Mouse (Mus musculus): ENCODE results near the gene Kcnk6.

Gene Kcnk6

DNA sequence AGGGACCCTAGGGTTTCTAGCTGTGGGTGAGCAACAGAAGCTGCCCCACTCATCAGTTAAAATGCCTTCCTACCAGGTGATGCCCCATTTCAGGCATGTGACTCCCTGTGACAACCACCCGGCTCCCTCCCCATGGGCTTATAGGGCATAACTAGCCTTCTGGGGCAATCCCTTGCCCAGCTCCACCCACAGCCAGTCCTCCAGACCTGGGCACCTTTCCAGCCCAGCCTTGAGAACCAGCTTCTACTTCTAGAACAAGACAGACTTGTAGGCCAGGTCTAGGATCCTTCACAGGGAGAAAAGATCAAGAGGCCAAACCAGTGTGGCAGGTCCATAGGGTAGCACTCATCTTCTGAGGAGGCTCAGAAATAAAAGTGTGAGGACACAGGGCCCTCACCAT, 25.1 kb upstream of the Kcnk6 start:
- no peak for TF ChIP-seq GATA4 (IDR thresholded peaks at IDR 0.05; ENCODE audit: insufficient replicate concordance, low read length)

- no peak for TF ChIP-seq GATA4 (IDR thresholded peaks at IDR 0.05; ENCODE audit: insufficient replicate concordance, low read length)
These were observed 23.6 kb upstream of the Kcnk6 start for GRCm38 (mm10) chr7:29255875-29256274.

GRCm38 (mm10) chr7:29253842-29254241, 21.5 kb upstream of the Kcnk6 start:
- TF ChIP-seq GATA4 (IDR thresholded peaks at IDR 0.05; ENCODE audit: insufficient replicate concordance, low read length): peak; percentile 98

GRCm38 (mm10) chr7:29251166-29251565, 18.9 kb upstream of the Kcnk6 start:
- no peak for TF ChIP-seq GATA4 (IDR thresholded peaks at IDR 0.05; ENCODE audit: insufficient replicate concordance, low read length)

DNA sequence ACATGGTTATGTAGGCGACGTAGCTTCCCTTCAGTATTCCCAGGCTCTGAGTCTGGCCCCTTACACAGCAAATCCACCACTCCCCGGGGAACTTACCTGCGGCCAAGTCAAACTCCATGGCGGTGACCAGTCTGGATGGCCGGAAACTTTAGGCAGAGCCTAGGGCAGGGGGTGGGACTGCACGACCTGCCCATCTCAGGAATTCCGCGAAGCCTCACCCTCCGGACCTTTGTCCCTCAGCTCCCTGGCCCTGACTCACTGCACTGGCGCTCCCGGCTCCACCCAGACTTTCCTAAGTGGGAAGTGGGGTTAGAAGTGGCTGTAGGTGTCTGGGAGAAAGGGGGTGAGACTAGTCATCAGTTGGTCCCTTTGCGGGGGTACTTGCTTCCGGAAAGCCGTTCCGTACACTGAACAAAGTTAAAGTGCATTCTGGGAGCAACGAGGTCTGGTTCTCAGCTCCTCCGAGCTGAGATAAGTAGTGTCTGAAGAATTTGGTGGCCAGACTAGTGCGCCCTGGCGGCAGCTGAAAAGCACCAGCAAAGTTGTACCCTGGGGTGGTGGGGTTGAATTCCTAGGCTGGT, 16.0 kb upstream of the Kcnk6 start, which contains the start of gene 2200002D01Rik:
Gene 2200002D01Rik (minus strand): TSS at position 206 of the 581 bp plus-strand sequence.
- no peak; the same call in 1 of the 2 replicates for TF ChIP-seq GATA4 (IDR thresholded peaks at IDR 0.05; ENCODE audit: insufficient replicate concordance, low read length)

- no peak for TF ChIP-seq GATA4 (IDR thresholded peaks at IDR 0.05; ENCODE audit: insufficient replicate concordance, low read length)
These were observed 15.4 kb upstream of the Kcnk6 start for GRCm38 (mm10) chr7:29247706-29248105.

GRCm38 (mm10) chr7:29247314-29247700, 15.0 kb upstream of the Kcnk6 start:
- no peak for TF ChIP-seq GATA4 (IDR thresholded peaks at IDR 0.05; ENCODE audit: insufficient replicate concordance, low read length)

DNA sequence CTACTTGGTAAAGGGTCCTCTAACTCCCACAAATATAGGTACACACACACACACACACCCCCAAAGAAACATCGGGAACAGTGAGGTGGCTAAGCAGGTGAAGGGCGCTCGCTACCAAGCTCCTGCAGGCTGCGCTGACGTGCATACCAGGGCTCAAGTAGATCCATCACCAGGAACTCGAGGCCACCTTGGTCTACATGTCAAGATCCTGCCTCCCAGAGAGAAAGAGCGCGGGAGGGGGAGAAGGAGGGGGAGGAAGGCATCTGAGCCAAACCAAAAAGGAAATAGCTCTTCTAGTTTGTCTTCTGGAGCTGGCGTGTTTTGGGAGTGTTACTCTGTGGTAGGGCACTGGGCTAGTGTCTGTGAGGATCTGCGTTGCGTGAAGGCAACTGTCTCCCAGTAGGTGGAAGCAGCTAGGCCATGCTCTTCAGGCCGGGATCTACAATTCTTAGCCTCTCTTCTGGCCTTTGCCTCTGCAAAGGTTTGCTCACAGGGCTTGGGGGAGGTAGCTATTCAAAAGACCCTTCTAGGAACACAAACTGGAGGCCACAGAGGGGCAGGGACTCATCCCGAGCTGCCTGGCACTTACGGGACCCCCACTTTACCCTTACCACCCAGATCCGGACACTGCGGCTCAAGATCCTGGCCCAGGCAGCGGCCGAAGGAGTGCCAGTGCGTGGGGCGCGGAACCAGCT, 14.5 kb upstream of the Kcnk6 start:
- TF ChIP-seq GATA4 (IDR thresholded peaks at IDR 0.05; ENCODE audit: insufficient replicate concordance, low read length): no peak

GRCm38 (mm10) chr7:29246015-29246414, 13.7 kb upstream of the Kcnk6 start:
- no peak for TF ChIP-seq GATA4 (IDR thresholded peaks at IDR 0.05; ENCODE audit: insufficient replicate concordance, low read length)

- TF ChIP-seq GATA4 (IDR thresholded peaks at IDR 0.05; ENCODE audit: insufficient replicate concordance, low read length): no peak
These were observed 12.6 kb upstream of the Kcnk6 start for GRCm38 (mm10) chr7:29244732-29245416.

DNA sequence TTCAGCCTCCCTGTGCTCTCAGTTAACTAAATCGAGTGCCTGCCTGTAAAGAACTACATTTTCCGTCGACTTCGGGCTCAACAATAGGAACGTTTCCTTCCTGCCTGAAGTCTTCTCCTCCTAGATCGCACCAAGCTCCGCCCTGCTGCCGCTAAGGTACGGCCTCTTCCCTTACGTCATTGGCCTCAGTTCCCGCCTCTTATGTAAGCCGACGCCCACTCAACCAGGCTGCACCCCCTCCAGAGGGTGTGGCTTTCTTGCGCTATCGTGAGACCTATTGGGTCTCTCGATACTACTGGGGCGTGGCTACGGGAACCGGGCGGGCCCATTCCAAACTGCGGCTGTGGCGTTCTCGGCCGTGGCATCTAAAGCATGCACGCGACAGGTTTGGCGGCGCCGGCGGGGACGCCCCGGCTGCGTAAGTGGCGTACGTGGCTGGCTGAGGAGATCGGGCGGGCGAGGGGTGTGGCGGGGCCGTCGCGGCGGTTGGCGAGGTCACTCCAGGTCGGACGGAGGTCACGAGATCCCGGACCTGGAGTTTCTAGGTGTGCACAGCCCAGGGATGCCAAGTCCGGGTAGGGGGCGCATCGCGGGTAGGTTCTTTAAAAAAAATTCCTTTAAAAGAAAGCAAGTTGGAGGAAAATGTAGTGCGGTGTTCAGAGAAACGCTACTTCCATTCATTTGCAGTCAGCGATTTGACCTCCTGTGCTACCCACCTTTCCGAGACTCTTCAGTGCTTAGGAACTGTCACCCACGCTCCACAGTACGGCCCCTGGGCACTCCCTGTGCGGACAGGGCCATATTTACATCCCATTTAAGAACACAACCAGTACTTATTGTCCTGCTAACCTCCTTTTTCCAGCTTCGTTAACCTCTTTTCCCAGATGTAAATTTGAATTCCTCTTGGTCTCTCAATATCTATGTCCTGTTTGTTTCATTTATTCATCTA, 6.0 kb upstream of the Kcnk6 start, which contains the start of gene Yif1b:
Gene Yif1b (plus strand): TSS at position 311 of the 949 bp plus-strand sequence.
- TF ChIP-seq GATA4 (IDR thresholded peaks at IDR 0.05; ENCODE audit: insufficient replicate concordance, low read length): peak; percentile 89; the same call in 1 of the 2 replicates

DNA sequence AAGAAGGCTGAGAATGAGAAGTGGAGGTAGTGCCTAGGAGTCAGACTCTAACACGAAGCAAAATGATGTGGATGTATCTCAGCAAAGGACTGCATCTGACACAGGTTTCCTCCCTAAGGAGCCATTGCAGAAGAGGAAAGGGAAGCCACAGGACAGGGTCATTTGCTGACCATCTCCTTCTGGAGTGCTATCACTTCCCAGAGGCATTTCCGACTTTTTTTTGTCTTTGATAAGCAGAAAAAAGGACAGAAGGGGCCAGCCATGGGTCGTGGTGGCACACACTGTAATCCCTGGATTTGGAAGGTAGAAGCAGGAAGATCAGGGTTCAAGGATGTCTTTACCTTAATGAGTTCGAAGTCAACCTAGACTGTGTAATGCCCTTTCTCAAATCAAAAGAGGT, 4.3 kb upstream of the Kcnk6 start:
- peak; percentile 98 for TF ChIP-seq GATA4 (IDR thresholded peaks at IDR 0.05; ENCODE audit: insufficient replicate concordance, low read length)

DNA sequence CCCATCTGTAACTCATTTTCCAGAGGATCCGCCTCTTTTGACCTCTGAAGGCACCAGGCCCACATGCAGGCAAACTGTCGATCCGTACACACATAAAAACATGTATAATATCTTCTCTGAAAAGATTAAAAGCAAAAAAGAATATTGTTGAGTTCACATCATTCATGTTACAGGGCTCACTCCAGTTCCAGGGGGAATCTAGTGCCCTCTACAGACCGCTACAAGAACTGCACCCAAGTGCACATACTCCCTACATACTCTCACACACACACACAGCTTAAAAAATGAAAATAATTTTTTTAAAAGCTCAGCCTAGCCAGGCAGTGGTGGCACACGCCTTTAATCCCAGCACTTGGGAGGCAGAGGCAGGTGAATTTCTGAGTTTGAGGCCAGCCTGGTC, 2.3 kb upstream of the Kcnk6 start:
- no peak for TF ChIP-seq GATA4 (IDR thresholded peaks at IDR 0.05; ENCODE audit: insufficient replicate concordance, low read length)

DNA sequence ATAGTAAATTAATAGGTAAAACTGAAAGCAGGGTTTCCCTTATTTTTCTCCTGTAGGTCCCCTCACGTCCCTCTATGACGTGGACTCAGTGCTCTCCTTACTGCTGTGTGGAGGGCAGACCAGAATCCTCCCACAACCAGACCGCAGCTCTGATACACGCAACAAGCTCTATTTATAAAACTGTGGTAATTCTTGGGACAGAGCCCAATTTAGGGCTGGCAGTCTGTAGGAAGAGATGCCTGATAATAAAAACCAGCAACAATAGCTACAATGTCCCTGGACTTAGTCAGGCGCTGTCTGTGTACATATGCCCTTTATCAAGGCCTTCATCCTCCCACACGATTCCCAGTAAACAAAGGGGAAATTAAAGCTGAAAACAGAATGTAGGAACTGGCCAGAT, 1.4 kb upstream of the Kcnk6 start:
- TF ChIP-seq GATA4 (IDR thresholded peaks at IDR 0.05; ENCODE audit: insufficient replicate concordance, low read length): peak; percentile 91

GRCm38 (mm10) chr7:29231517-29231916, 798 bp downstream of the Kcnk6 start:
- peak; percentile 43; the same call in 1 of the 2 replicates for TF ChIP-seq GATA4 (IDR thresholded peaks at IDR 0.05; ENCODE audit: insufficient replicate concordance, low read length)
